Mouse (Mus musculus) frontal cortex, adult 2 months (tissue): ENCODE measurements around the gene Ccdc122. TPM values are rescaled to one million over a fixed set of nuclear protein-coding genes. Genes with fewer than 3 reads are reported as not detected.
"Not testable (repeated sequence)": the region's sequence is repeated elsewhere in the genome, so short reads cannot be mapped to it uniquely, and the experiment has no call there.

Experiments used
- DNase-seq, 2 experiments: peaks; one replicate each; pipeline ENCODE4 v3.0.0; 2022; ENCODE audit warnings: low spot score in 1 of 2; ENCODE audit errors: extremely low spot score in 1 of 2
- polyA plus RNA-seq: library from polyadenylated mRNA; depleted of rRNA; stranded (reverse); fragments of >200 nt; gene quantifications from 2 replicates; pipeline ENCODE4 v1.2.3, GENCODE M21; 2012; rRNA removed

The Ccdc122 gene
- polyA plus RNA-seq, 1 experiment = 3.1 TPM

DNA sequence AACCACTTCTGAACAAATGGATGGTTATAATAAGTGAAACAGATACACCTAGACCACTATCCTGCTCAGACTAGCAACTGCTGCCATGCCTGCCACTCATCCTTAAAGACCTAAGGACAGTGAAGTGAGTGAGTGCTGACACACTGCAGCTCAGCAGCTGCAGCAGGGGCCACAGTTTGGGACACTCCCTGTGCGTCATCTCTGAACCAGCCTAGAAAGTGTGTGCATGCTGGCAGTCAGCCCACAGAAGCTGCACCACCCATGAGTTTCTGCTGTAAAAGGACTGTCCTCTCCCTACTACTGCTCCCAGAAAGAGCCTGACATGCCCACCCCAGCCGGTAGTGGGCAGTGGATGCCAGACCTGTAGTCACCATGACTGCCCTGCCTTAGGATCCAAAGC is 63.7 kb downstream of the Ccdc122 start:
- no peak for DNase-seq

DNA sequence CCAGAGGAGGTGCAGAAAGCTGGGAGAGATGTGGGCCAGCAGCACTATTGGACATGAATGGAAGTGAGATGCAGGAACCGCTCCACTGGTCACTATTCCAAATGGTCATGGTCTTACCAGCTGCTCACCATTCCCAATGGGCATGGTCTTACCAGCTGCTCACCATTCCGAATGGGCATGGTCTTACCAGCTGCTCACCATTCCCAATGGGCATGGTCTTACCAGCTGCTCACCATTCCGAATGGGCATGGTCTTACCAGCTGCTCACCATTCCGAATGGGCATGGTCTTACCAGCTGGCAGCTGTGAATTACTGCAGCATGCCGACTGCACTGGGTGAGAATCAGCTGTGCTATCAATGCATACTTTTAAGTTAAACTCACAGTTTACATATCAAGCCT is 74.0 kb downstream of the Ccdc122 start:
- DNase-seq = not testable (repeated sequence)

DNA sequence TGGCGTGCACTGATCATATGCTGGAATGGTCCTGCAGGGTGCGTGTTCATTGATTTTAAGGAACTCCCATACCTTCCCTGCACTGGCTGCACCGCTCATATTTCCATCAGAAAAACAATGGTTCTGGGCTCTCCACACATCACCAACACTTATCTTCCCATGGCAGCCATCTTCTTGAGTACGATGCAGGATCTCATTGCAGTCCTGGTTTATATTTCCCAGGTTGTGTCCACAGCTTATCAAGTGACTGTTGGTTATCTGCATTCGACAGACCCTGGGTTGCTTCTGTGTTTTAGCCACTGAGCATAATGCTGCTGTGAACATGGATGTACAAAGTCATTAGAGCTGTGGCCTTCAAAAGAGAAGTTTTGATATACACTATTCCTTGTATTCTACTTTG is 94.0 kb downstream of the Ccdc122 start:
- no peak for DNase-seq

DNA sequence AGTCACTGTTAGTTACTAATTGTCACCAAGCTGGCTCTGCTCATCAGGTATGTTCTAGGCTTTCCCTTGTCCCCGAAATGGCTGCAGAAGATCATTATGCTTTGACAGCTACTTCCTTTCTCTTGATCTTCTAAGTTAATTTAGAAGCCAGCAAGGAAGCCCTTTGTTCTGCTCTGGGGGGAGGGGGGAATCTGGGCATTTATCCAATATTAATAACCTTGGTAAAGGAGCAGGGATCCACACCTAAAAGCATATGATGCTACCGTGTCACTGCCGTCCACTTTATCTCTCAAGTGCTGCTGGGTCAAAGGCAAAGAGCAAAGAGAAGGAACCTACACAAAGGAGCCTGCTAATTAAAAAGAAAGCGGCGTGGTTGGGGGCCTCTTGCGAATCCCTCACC is 100.4 kb downstream of the Ccdc122 start:
- DNase-seq = no peak

DNA sequence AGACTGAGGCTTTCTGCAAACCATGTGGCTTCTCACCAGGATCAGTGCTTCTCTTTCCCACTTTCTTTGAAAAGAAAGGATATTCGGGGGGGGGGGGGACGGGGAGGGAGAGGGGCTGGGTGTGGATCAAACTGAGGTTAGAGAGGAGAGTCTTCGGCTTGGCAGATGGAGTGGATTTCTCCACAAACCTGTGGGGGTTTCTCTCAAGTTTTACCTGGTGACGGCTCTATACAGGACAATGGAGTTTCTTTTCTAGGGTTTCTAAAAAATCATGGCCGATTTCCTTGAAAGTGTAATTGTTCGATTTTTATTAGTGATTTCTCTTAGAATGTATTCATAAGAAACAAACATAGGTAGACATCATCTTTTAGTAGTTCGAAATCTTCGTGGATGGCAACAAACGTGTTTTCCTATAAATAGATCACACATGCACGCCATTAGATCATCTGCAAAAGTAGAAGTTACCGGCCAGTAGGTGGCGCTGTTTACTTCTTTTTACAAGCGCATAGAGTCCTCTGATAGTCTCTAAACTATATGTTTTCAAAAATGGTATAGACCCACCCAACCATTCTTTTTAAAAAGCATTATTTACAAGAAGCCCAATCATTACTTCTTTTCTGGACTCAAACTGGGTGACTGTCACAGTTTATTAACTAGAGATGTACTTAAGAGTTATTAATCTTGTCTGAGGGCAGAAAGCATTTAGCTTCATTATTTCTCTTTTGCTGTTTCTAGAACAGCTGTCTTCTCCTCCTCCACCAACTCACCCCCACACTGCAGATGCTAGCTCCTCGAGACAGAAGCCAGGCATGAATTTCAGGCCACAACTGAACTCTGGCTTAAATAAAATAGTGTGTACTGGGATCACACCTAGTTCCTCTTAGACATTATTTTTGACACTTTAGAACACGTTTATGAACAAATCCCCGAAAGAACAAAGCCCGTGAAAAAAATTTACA is 105.0 kb downstream of the Ccdc122 start:
- DNase-seq = peak; percentile 46 to 94

DNA sequence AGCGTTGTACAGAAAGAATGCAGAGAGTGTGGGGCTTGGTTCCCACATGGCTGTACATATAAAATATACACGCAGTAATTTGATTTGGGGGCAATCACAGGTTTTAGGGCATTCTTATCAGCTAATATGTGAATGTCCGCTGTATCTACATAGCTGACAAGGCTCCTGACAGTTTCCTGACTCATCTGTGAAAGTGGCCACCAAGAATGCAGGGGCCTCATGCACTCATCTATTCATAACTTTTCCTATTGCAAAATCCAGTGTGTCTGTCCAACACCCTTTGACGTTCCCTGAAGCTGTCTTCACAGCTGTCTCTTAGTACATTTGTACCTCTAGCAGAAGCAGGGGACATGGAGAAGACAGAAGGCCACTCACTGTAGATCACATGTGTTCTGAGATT is 108.5 kb downstream of the Ccdc122 start:
- DNase-seq = no peak

DNA sequence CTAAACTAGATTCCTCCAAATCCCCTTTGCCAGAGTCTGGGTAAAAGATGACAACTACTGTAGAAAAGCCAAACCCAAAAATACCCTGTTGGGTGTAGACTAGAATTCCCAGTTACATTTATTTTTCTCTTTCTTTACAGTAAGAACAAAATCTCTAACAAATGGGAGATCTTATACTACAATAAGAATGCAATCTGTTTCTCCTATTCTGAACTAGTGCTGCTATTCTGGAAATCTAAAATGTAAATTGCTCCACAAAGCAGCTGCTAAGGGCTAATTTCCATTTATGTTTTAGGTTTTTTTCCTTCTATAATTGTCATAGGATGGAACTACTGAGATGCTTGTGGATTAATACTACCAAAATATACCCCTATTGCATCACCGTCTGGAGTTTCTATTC is 111.1 kb downstream of the Ccdc122 start:
- peak in 1 of 2 experiments; percentile 29 for DNase-seq

GRCm38 (mm10) chr14:77150556-77150955 is 114.0 kb downstream of the Ccdc122 start:
- DNase-seq = no peak

DNA sequence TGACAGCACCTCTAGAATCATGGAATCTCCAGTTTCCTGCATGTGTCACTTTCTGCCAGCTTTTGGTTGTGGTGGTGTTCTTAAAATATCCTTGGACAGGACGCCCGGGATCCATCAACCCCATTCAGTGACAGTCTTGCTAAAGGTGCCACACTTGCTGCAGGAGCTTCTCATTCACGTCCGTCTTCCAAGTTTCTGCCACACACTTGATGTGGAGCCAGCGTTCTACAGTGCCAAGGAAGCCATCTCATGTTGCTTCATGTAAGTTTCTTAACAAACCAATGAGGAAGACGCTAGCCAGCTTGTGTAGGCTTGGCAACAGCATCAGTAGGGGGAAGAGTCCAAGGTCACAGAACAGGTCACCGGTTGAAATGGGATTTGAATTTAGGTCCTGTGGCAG is 114.9 kb downstream of the Ccdc122 start:
- no peak for DNase-seq

DNA sequence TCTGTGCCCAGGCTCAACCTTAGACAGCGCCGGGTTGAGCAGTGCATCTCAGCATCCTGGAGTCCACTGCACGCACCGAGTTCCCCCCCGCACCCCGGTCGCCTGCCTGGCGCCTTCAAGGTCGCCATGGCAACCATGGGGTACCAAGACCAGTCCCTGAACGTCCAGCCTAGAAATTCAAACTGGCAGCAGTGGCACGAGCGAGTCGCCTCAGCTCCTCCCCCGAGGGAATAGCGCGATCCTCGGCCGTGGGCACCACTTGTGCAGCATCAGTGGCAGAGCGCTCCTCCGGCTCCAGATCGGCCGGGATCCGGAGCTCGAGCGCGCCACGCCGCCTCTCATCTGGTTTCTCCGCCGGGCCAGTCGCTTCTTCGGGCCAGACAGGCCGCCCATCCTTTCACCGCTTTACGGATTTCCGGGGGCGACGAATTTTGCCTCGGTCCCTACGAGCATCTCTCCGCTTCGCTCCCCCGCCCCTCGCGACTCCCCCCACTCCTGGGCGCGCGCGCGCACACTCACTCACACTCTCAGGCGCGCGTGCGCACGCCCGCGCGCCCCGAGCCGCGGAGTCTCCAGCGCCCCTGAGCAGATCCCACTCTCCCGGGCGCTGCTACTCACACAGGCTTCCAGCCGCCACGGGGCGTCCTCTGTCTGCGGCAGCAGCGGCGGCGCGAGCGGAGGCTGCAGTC is 119.8 kb downstream of the Ccdc122 start, which contains the start of gene Enox1:
TSS of gene Enox1 (plus strand) at position 542 of the 689 bp plus-strand sequence.
- DNase-seq = peak; percentile 63 to 80

- DNase-seq = no peak
Observed at GRCm38 (mm10) chr14:77156911-77157504, 120.4 kb downstream of the Ccdc122 start.

DNA sequence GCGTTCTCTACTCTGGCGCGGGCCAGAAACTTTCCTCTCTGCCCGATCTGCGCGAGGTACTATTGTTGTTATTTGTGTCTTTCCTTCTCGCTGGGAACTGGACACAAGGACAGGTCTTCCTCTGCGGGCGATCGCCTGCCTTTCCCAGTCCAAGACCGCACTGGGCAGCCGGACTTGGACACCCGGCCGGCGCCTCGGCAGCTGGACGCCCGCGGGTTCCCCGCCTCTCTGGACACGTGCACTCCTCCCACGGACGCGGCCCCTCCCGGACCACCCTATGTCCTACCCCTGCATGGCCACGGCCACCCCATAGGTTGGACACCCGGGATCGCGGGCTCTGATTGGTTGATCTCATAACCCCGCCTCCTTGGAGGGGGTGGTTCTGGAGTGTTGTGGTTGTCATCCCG is 120.9 kb downstream of the Ccdc122 start:
- DNase-seq = peak; percentile 81 to 92

DNA sequence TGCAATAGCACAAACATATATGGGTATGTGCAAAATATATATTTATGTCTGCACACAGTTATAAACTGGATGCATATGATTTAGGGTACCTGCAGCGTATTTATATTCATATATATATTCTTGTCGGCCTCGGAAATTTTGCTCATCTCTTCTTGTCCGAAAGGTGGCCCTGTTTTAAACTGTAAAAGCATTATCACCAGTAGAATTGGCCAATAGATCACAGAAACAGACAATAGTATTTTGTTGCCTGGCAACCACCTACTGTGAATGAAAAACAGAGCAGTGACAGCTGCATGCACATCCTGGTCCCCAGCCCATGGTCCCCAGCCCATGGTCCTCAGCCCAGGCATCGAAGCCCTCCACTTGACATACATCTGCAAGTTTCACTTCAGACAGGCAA is 122.8 kb downstream of the Ccdc122 start:
- DNase-seq = no peak

Other genes with a start within 250 kb of the Ccdc122 start
- 5.0 and 7.4 TPM in 2 replicates for gene Lacc1, start 132 bp downstream of the Ccdc122 start, polyA plus RNA-seq
- gene Enox1, start 120.0 kb downstream of the Ccdc122 start, polyA plus RNA-seq = 18.7 and 23.8 TPM in 2 replicates